Mouse (Mus musculus) heart, embryonic 11.5 days (tissue): ENCODE results near the gene Dpp8. TPM values are rescaled to one million over a fixed set of nuclear protein-coding genes. Genes with fewer than 3 reads are reported as not detected.

Experiments used
- ATAC-seq: fragments of 200-750 bp; cut with Nextera tagmentation; replicated peaks from 2 replicates; pipeline ENCODE4 v1.8.0; 2017; ENCODE audit warnings: moderate library complexity; ENCODE audit not compliant: insufficient number of reproducible peaks, low FRiP score, low TSS enrichment
- H3K27ac ChIP-seq: fragments of 300-500 bp; sonication (generic); 2 replicates; pipeline ENCODE4 v1.5.1; 2014; ENCODE audit warnings: mild to moderate bottlenecking, low read depth, low read length
- H3K27me3 ChIP-seq: fragments of 300-500 bp; sonication (generic); 2 replicates; pipeline ENCODE4 v1.6.1; 2014; ENCODE audit warnings: mild to moderate bottlenecking, low read length, mixed read lengths; ENCODE audit not compliant: control insufficient read depth, insufficient read depth
- H3K36me3 ChIP-seq: fragments of 300-500 bp; sonication (generic); 2 replicates; pipeline ENCODE4 v1.6.1; 2014; ENCODE audit warnings: mild to moderate bottlenecking, low read length, moderate library complexity, mixed read lengths; ENCODE audit not compliant: control insufficient read depth, insufficient read depth
- H3K4me1 ChIP-seq: fragments of 300-500 bp; sonication (generic); 2 replicates; pipeline ENCODE4 v1.6.1; 2014; ENCODE audit warnings: low read length; ENCODE audit not compliant: control insufficient read depth, insufficient read depth
- H3K4me2 ChIP-seq: fragments of 300-500 bp; sonication (generic); 2 replicates; pipeline ENCODE4 v1.6.1; 2014; ENCODE audit warnings: mild to moderate bottlenecking, moderate library complexity
- H3K4me3 ChIP-seq: fragments of 300-500 bp; sonication (generic); 2 replicates; pipeline ENCODE4 v1.5.1; 2014; ENCODE audit warnings: low read depth, low read length
- H3K9ac ChIP-seq: fragments of 300-500 bp; sonication (generic); 2 replicates; pipeline ENCODE4 v1.6.1; 2014; ENCODE audit warnings: mild to moderate bottlenecking, low read depth, low read length, moderate library complexity
- H3K9me3 ChIP-seq: fragments of 300-500 bp; sonication (generic); replicated peaks from 2 replicates; pipeline ENCODE4 v1.6.1; 2016; ENCODE audit warnings: low read length; ENCODE audit not compliant: control insufficient read depth
- WGBS: fragments of 180-500 bp; shearing (Covaris S2); extraction: QIAGEN DNeasy Blood & Tissue Kit; methylation state at CpG from one replicate; pipeline ENCODE4 v1.1.7; 2014; ENCODE audit not compliant: insufficient replicate concordance; 5-methylcytosine and 5-hydroxymethylcytosine counted together
- polyA plus RNA-seq: library from polyadenylated mRNA; unstranded; fragments of >200 nt; fragmentation: Nextera tagmentation; extraction: Ambion mirVana; gene quantifications from 2 replicates; pipeline ENCODE4 v1.2.1, GENCODE M21; 2014

The Dpp8 gene
- polyA plus RNA-seq, 1 experiment from 2014 or later = 23.7 TPM

DNA sequence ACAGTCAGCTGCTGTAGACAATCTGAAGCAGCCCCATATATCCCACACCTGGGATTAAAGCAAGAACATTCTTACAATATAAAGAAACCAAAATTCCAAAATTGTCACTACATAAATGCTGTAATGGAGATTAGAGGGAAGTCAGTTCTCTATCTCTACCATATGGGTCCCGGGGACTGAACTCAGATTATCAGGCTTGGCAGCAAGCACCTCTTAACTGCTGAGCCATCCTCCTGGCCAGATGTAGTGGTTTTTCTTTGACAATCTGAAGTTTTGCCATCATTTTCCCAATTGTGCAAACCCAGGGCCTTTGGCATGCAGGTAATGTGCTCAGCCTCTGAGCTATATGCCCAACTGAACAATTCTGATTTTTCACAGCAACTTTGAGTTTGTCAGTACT is 53.1 kb downstream of the Dpp8 start:
- no peak overlapping the region for H3K4me2 ChIP-seq
- no peak overlapping the region for H3K9ac ChIP-seq
- 73% methylated on average over 1 of the region's 1 CpGs for WGBS
- no peaks in the 10 kb centered on the region for H3K27me3 ChIP-seq
- peaks cover 7% of the 10 kb centered on the region; the same call in 1 of the 2 replicates for H3K36me3 ChIP-seq
- H3K4me3 ChIP-seq = no peak overlapping the region
- H3K9me3 ChIP-seq = no peaks in the 10 kb centered on the region
- peaks cover 5% of the 10 kb centered on the region; the same call in 1 of the 2 replicates for H3K4me1 ChIP-seq
- no peak for ATAC-seq
- no peak overlapping the region for H3K27ac ChIP-seq

DNA sequence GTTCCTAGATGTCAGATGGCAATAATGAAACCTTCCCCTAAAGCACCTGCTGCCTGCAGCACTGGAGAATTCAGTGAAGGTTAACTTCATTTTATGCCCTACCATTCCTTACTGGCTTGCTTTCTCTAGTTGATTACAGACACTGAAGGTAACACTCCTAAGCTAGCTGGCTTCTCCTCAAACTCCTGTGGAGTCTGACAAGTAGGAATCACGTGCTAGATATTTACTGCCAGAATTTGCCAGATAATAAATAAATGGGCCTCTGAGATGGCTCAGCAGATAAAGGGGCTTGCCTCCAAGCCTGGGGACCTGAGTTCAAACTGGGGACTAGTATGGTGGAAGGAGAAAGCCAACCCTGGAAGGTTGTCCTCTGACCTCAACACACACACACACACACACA is 54.6 kb downstream of the Dpp8 start:
- Histone ChIP-seq H3K9me3 (no peaks in the 10 kb centered on the region), H3K36me3 (peaks cover 3% of the 10 kb centered on the region; the same call in 1 of the 2 replicates), H3K27me3 (no peaks in the 10 kb centered on the region), H3K27ac (no peak overlapping the region), H3K4me3 (no peak overlapping the region), H3K9ac (no peak overlapping the region), H3K4me1 (peaks cover 5% of the 10 kb centered on the region; the same call in 1 of the 2 replicates), H3K4me2 (no peak overlapping the region)
- no peak for ATAC-seq
- WGBS = 66% methylated on average over 1 of the region's 1 CpGs

DNA sequence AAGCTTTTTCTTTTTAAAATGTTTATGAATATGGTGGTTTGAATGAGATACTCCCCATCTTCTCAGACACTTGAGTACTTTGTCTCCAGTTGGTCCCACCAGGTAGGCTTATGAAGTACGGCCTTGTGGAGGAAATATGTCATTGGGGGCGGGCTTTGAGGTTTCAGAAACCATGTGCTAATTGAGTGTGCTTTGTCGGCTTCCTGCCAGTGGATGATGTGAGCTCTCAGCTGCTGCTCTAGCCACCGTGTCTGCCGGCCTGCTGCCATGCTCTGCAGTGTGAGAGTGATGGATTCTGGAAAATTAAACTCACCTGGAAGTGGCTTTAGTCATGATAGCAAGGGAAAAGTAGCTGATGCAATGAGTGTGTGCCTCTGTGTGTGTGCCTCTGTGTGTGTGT is 55.3 kb downstream of the Dpp8 start:
- Histone ChIP-seq H3K27ac (no peak overlapping the region), H3K4me3 (no peak overlapping the region), H3K4me2 (no peak overlapping the region), H3K27me3 (no peaks in the 10 kb centered on the region), H3K4me1 (peaks cover 5% of the 10 kb centered on the region; the same call in 1 of the 2 replicates), H3K9me3 (no peaks in the 10 kb centered on the region), H3K36me3 (peaks cover 3% of the 10 kb centered on the region; the same call in 1 of the 2 replicates), H3K9ac (no peak overlapping the region)
- WGBS = 53% methylated on average over 5 of the region's 5 CpGs
- no peak for ATAC-seq

DNA sequence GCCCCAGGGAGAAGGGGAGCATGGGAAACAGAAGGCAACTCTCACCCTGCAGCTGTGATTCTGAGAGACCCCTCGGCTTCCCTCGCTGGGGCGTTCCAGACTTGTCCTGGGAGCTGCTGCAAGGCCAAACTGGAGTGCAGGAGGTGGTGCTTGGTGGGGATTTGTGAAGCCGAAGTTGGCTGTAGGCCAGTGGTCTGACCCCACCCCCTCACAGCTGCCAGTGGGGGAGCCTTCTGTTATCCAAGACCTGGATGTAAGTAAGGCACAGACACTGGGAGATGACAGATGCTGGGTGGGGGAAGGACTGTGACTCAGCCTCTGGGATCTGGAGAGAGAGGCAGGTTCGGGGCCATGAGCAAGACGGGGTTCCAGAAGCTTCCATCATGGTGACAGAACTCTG is 62.0 kb downstream of the Dpp8 start:
- ATAC-seq = peak; percentile 43; the same call in 1 of the 2 replicates
- Histone ChIP-seq H3K9ac (peak overlapping the region; percentile 0; the same call in 1 of the 2 replicates), H3K4me2 (peak overlapping the region; percentile 2; the same call in 1 of the 2 replicates)

DNA sequence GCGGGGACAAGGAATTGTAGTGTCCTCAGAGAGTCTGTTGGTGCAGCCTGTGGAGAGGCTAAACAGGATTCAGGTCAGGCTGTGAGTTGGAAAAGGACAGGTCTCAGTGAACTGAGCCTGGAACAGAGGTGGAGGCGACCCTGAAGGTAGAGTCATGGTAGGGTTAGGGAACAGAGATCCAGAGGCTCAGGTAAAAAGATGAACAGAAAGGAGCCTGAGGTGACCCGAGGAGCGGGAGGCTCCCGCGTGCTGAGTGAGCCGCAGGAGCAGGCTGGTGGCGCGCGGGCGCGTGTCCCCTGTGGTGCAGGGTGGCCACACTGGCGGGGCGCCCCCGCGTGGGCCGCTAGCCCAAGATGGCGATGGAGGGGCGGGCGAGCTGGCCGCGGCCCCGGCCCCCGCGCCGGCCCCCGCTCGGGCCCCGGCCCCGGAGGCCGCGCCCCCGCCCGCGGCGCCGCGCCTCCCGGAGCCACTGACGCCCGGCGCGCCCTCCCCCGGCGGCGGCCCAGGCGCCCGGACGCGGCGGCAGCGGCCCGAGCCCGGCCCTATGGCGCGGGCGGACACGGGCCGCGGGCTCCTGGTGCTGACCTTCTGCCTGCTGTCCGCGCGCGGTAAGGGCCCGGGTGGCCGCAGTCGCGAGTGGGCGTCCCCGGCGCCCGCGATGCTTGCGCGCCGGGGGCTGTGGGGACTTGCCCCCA is 68.9 kb downstream of the Dpp8 start, which contains the start of gene Igdcc4:
Gene Igdcc4, plus strand, starts transcription at position 496 of the 695 bp plus-strand sequence.
- peak within 1 kb of the TSS; percentile 72 for H3K9ac ChIP-seq
- ATAC-seq = no peak
- H3K4me1 ChIP-seq = 0 out of 2 replicates have a peak, but pooled peaks cover 3% of the 10 kb centered on the region
- 0 out of 2 replicates have a peak, but pooled peaks cover 3% of the 10 kb centered on the region for H3K9me3 ChIP-seq
- no peaks in the 10 kb centered on the region for H3K36me3 ChIP-seq
- H3K27me3 ChIP-seq = peaks cover 5% of the 10 kb centered on the region; the same call in 1 of the 2 replicates
- peak within 1 kb of the TSS; percentile 76 for H3K4me3 ChIP-seq
- H3K4me2 ChIP-seq = peak within 1 kb of the TSS; percentile 86
- no peak within 1 kb of the TSS for H3K27ac ChIP-seq
- 2% methylated on average over 38 of the region's 76 CpGs for WGBS

More for the DNA sequence above, 62.0 kb downstream of the Dpp8 start:
- Histone ChIP-seq H3K9me3 (no peaks in the 10 kb centered on the region), H3K36me3 (no peaks in the 10 kb centered on the region), H3K4me1 (0 out of 2 replicates have a peak, but pooled peaks cover 2% of the 10 kb centered on the region), H3K27ac (no peak overlapping the region), H3K4me3 (no peak overlapping the region), H3K27me3 (no peaks in the 10 kb centered on the region)
- 31% methylated on average over 6 of the region's 6 CpGs for WGBS

DNA sequence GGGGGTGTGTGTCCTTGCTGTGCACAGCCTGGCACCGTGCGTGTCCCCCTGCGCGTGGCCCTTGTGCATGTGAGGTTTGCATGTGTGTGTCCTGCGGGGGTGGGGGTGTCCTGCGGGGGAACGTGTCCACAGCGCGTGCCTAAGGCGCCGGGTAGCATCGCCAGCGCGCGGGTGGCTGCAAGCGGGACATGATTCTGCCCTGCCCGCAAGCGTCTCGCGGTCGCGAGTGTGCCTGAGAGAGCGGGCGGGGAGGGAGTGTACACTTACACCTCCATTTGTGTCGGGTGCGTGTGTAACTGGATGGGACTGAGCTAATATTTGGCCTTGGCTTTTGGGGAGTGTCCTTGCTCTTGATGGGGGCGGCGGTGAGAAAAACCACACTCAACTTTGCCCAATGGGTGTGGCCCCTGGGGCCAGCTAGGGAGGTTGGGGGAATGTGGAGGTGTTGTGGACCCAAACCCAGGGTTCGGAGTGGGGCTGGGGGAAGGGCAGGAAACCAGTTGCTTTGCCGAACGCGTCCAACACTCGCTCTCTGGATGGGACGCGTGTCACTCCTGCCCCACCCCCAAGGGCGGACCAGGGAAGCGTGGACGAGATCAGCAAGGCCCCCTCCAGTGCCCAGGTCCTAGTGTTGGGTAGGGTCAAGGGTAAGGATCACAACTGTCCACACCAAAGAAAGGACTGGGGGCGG is 69.6 kb downstream of the Dpp8 start:
- WGBS = under 1% methylated on average over 39 of the region's 39 CpGs
- H3K27me3 ChIP-seq = peaks cover 5% of the 10 kb centered on the region; the same call in 1 of the 2 replicates
- peak overlapping the region; percentile 86 for H3K4me2 ChIP-seq
- 0 out of 2 replicates have a peak, but pooled peaks cover 3% of the 10 kb centered on the region for H3K9me3 ChIP-seq
- ATAC-seq = peak; percentile 28; the same call in 1 of the 2 replicates
- H3K4me3 ChIP-seq = peak overlapping the region; percentile 76
- no peak overlapping the region for H3K27ac ChIP-seq
- H3K4me1 ChIP-seq = 0 out of 2 replicates have a peak, but pooled peaks cover 3% of the 10 kb centered on the region
- H3K9ac ChIP-seq = peak overlapping the region; percentile 72
- H3K36me3 ChIP-seq = no peaks in the 10 kb centered on the region

GRCm38 (mm10) chr9:65102377-65103172 is 70.4 kb downstream of the Dpp8 start:
- Histone ChIP-seq H3K27ac (no peak overlapping the region), H3K4me3 (peak overlapping the region; percentile 76), H3K4me2 (peak overlapping the region; percentile 86), H3K27me3 (peaks cover 5% of the 10 kb centered on the region; the same call in 1 of the 2 replicates), H3K9me3 (0 out of 2 replicates have a peak, but pooled peaks cover 3% of the 10 kb centered on the region), H3K36me3 (no peaks in the 10 kb centered on the region), H3K4me1 (0 out of 2 replicates have a peak, but pooled peaks cover 3% of the 10 kb centered on the region), H3K9ac (peak overlapping the region; percentile 72)
- ATAC-seq = peak; percentile 64
- 4% methylated on average over 29 of the region's 36 CpGs for WGBS
